Mouse (Mus musculus) myocyte (in vitro differentiated cells): ENCODE results near the gene Ppp3ca. TPM values are rescaled to one million over a fixed set of nuclear protein-coding genes. Genes with fewer than 3 reads are reported as not detected.

Experiments used
- H3K27me3 ChIP-seq: one replicate; pipeline ENCODE4 v1.6.1; 2011; ENCODE audit not compliant: control insufficient read depth, insufficient read depth, insufficient read length
- H3K36me3 ChIP-seq: one replicate; pipeline ENCODE4 v1.6.1; 2011; ENCODE audit not compliant: control insufficient read depth, insufficient read depth
- H3K4me2 ChIP-seq: one replicate; pipeline ENCODE4 v1.6.1; 2011; ENCODE audit warnings: low read depth, control low read depth
- H3K4me3 ChIP-seq: one replicate; pipeline ENCODE4 v1.5.1; 2011; ENCODE audit warnings: mild to moderate bottlenecking, control low read depth, moderate library complexity
- H3K79me2 ChIP-seq: one replicate; pipeline ENCODE4 v1.6.1; 2011; ENCODE audit not compliant: control insufficient read depth, insufficient read depth
- H3ac ChIP-seq: one replicate; pipeline ENCODE4 v1.6.1; 2011; ENCODE audit not compliant: control insufficient read depth, insufficient read length
- CEBPB ChIP-seq: IDR thresholded peaks from 2 replicates; pipeline ENCODE4 v1.6.1; 2011; ENCODE audit warnings: mild to moderate bottlenecking, moderate library complexity; ENCODE audit not compliant: poor library complexity, insufficient read depth, severe bottlenecking
- E2F4 ChIP-seq: IDR thresholded peaks from one replicate; pipeline ENCODE4 v1.6.1; 2011; ENCODE audit warnings: mild to moderate bottlenecking, control low read depth, moderate library complexity; ENCODE audit not compliant: insufficient read depth
- MAX ChIP-seq: IDR thresholded peaks from one replicate; pipeline ENCODE4 v1.6.1; 2011; ENCODE audit warnings: low read depth, mild to moderate bottlenecking, control low read depth
- MYOD1 ChIP-seq, 3 experiments: IDR thresholded peaks; one replicate each; pipeline ENCODE4 v1.6.1; 2011; ENCODE audit warnings: control low read depth in 2 of 3, low read depth in 2 of 3, mild to moderate bottlenecking in 2 of 3, moderate library complexity in 1 of 3; ENCODE audit not compliant: insufficient read length in 2 of 3, control insufficient read depth in 1 of 3
- MYOG ChIP-seq, 3 experiments: IDR thresholded peaks; one replicate each; pipeline ENCODE4 v1.6.1; 2011; ENCODE audit warnings: control low read depth in 2 of 3, low read depth in 2 of 3, mild to moderate bottlenecking in 2 of 3; ENCODE audit not compliant: insufficient read length in 2 of 3, control insufficient read depth in 1 of 3, insufficient read depth in 1 of 3
- POLR2A ChIP-seq: IDR thresholded peaks from one replicate; pipeline ENCODE4 v1.6.1; 2011; ENCODE audit warnings: low read depth, mild to moderate bottlenecking, control low read depth, moderate library complexity; ENCODE audit not compliant: insufficient read length
- POLR2AphosphoS2 ChIP-seq: IDR thresholded peaks from one replicate; pipeline ENCODE4 v1.6.1; 2011; ENCODE audit warnings: low read depth, control low read depth; ENCODE audit not compliant: insufficient read length
- REST ChIP-seq: IDR thresholded peaks from one replicate; pipeline ENCODE4 v1.6.1; 2011; ENCODE audit warnings: mild to moderate bottlenecking, control low read depth, moderate library complexity; ENCODE audit not compliant: insufficient read depth, insufficient read length
- SRF ChIP-seq: IDR thresholded peaks from one replicate; pipeline ENCODE4 v1.6.1; 2011; ENCODE audit warnings: low read depth; ENCODE audit not compliant: control insufficient read depth, insufficient read length
- TCF12 ChIP-seq: IDR thresholded peaks from one replicate; pipeline ENCODE4 v1.6.1; 2011; ENCODE audit warnings: mild to moderate bottlenecking, control low read depth; ENCODE audit not compliant: poor library complexity, insufficient read depth, severe bottlenecking
- TCF3 ChIP-seq: IDR thresholded peaks from one replicate; pipeline ENCODE4 v1.6.1; 2011; ENCODE audit warnings: low read depth, control low read depth; ENCODE audit not compliant: insufficient read length
- USF1 ChIP-seq: IDR thresholded peaks from one replicate; pipeline ENCODE4 v1.6.1; 2011; ENCODE audit warnings: low read depth, mild to moderate bottlenecking, control low read depth, moderate library complexity
- polyA plus RNA-seq: library from polyadenylated mRNA; unstranded; fragments of >200 nt; fragmentation: generic; extraction: Trizol; gene quantifications from one replicate; pipeline ENCODE4 v1.2.1, GENCODE M21; 2012; ENCODE audit warnings: missing spikeins

The Ppp3ca gene
- polyA plus RNA-seq, 1 experiment: 34.0 TPM

DNA sequence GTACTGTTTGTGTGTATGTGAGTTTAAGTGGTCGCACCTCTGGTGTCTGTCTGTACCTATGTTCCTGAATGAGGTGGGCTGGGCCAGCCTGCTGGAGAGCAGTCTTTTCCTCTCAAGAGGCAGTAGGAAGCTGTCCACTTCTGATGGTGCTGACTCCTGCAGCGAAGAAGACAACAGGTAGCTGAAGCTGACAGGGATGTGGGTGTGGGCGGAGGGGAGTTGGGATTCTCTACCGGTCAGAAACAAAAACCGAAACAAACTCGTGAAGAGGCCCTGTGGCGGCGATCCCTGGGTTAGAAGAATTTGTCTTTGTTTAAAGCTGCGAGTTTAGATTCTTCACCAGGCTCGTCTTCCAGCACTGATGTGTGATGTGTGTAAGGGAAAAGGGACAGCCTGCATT lies 60.1 kb downstream of the Ppp3ca start:
- H3K36me3 ChIP-seq: no peaks in the 10 kb centered on the region
- no peaks in the 10 kb centered on the region for H3K27me3 ChIP-seq
- peaks cover 69% of the 10 kb centered on the region for H3K79me2 ChIP-seq
- no peak overlapping the region for H3K4me2 ChIP-seq
- H3ac ChIP-seq: no peak overlapping the region
- TF ChIP-seq SRF (no peak), REST (peak; percentile 47), POLR2A (no peak)
- H3K4me3 ChIP-seq: no peak overlapping the region

GRCm38 (mm10) chr3:136731579-136731978 lies 61.7 kb downstream of the Ppp3ca start:
- H3ac ChIP-seq: no peak overlapping the region
- H3K4me3 ChIP-seq: no peak overlapping the region
- no peaks in the 10 kb centered on the region for H3K27me3 ChIP-seq
- peaks cover 57% of the 10 kb centered on the region for H3K79me2 ChIP-seq
- no peak for TF ChIP-seq MYOD1 (IDR thresholded peaks at IDR 0.05; ENCODE audit: control insufficient read depth in 1 of 3, insufficient read length in 2 of 3, low read depth in 2 of 3)
- no peak for TF ChIP-seq SRF
- no peak for TF ChIP-seq MYOG (IDR thresholded peaks at IDR 0.05; ENCODE audit: control insufficient read depth in 1 of 3, insufficient read depth in 1 of 3, insufficient read length in 2 of 3, low read depth in 2 of 3)
- TF ChIP-seq POLR2A: no peak
- TF ChIP-seq MAX: no peak
- no peak for TF ChIP-seq CEBPB
- TF ChIP-seq USF1: no peak
- TF ChIP-seq E2F4: no peak
- H3K36me3 ChIP-seq: no peaks in the 10 kb centered on the region
- no peak overlapping the region for H3K4me2 ChIP-seq

- peaks cover 60% of the 10 kb centered on the region for H3K79me2 ChIP-seq
- no peaks in the 10 kb centered on the region for H3K27me3 ChIP-seq
- TF ChIP-seq E2F4: no peak
- no peak overlapping the region for H3ac ChIP-seq
- H3K4me2 ChIP-seq: no peak overlapping the region
- no peak overlapping the region for H3K4me3 ChIP-seq
- no peaks in the 10 kb centered on the region for H3K36me3 ChIP-seq
These were observed 66.1 kb downstream of the Ppp3ca start for GRCm38 (mm10) chr3:136736021-136736420.

GRCm38 (mm10) chr3:136736773-136737298 lies 66.9 kb downstream of the Ppp3ca start:
- Histone ChIP-seq H3K4me2 (no peak overlapping the region), H3K79me2 (peaks cover 52% of the 10 kb centered on the region), H3K36me3 (no peaks in the 10 kb centered on the region), H3K4me3 (no peak overlapping the region), H3ac (no peak overlapping the region), H3K27me3 (no peaks in the 10 kb centered on the region)
- TF ChIP-seq POLR2AphosphoS2 (no peak), MYOD1 (IDR thresholded peaks at IDR 0.05; ENCODE audit: control insufficient read depth in 1 of 3, insufficient read length in 2 of 3, low read depth in 2 of 3) (no peak), SRF (no peak), TCF12 (no peak), REST (no peak), TCF3 (no peak), MYOG (IDR thresholded peaks at IDR 0.05; ENCODE audit: control insufficient read depth in 1 of 3, insufficient read depth in 1 of 3, insufficient read length in 2 of 3, low read depth in 2 of 3) (no peak), E2F4 (no peak), MAX (no peak), POLR2A (no peak), CEBPB (no peak), USF1 (no peak)

GRCm38 (mm10) chr3:136738474-136738873 lies 68.5 kb downstream of the Ppp3ca start:
- peaks cover 51% of the 10 kb centered on the region for H3K79me2 ChIP-seq
- TF ChIP-seq USF1: no peak
- TF ChIP-seq MYOG (IDR thresholded peaks at IDR 0.05; ENCODE audit: control insufficient read depth in 1 of 3, insufficient read depth in 1 of 3, insufficient read length in 2 of 3, low read depth in 2 of 3): no peak
- TF ChIP-seq MYOD1 (IDR thresholded peaks at IDR 0.05; ENCODE audit: control insufficient read depth in 1 of 3, insufficient read length in 2 of 3, low read depth in 2 of 3): no peak
- no peak for TF ChIP-seq TCF3
- TF ChIP-seq CEBPB: no peak
- TF ChIP-seq E2F4: no peak
- TF ChIP-seq SRF: no peak
- TF ChIP-seq MAX: no peak
- no peak for TF ChIP-seq TCF12
- TF ChIP-seq POLR2AphosphoS2: no peak
- TF ChIP-seq REST: no peak
- TF ChIP-seq POLR2A: no peak
- no peak overlapping the region for H3ac ChIP-seq
- H3K27me3 ChIP-seq: no peaks in the 10 kb centered on the region
- H3K4me3 ChIP-seq: no peak overlapping the region
- no peaks in the 10 kb centered on the region for H3K36me3 ChIP-seq
- H3K4me2 ChIP-seq: no peak overlapping the region
